Mouse (Mus musculus) cortical plate, adult 2 months (tissue): ENCODE measurements at regions not wholly inside any gene's neighbourhood (a gene's known extent, or its start where the extent isn't known, plus 50 kb on each side); places are given as distances from the start of the nearest gene placed in this dataset.

Experiments
- H3K27ac ChIP-seq: fragments of 200-500 bp; 2 replicates; pipeline ENCODE4 v1.5.1; 2012; ENCODE audit warnings: low read length, control low read depth, inconsistent platforms; ENCODE audit not compliant: insufficient read depth
- H3K4me1 ChIP-seq: fragments of 200-500 bp; 2 replicates; pipeline ENCODE4 v1.6.1; 2011; ENCODE audit warnings: low read length; ENCODE audit not compliant: control insufficient read depth, insufficient read depth
- H3K4me3 ChIP-seq: fragments of 200-500 bp; 2 replicates; pipeline ENCODE4 v1.5.1; 2011; ENCODE audit warnings: mild to moderate bottlenecking, low read length, control low read depth; ENCODE audit not compliant: insufficient read depth
- CTCF ChIP-seq: fragments of 200-500 bp; IDR thresholded peaks from 2 replicates; pipeline ENCODE4 v1.5.1; 2011; ENCODE audit warnings: mild to moderate bottlenecking, control low read depth, low read length; ENCODE audit not compliant: insufficient read depth; ENCODE audit errors: extremely low read depth
- POLR2A ChIP-seq: fragments of 200-500 bp; IDR thresholded peaks from 2 replicates; pipeline ENCODE4 v1.6.1; 2011; ENCODE audit warnings: mild to moderate bottlenecking, low read length, control low read depth; ENCODE audit not compliant: insufficient read depth; ENCODE audit errors: extremely low read depth

DNA sequence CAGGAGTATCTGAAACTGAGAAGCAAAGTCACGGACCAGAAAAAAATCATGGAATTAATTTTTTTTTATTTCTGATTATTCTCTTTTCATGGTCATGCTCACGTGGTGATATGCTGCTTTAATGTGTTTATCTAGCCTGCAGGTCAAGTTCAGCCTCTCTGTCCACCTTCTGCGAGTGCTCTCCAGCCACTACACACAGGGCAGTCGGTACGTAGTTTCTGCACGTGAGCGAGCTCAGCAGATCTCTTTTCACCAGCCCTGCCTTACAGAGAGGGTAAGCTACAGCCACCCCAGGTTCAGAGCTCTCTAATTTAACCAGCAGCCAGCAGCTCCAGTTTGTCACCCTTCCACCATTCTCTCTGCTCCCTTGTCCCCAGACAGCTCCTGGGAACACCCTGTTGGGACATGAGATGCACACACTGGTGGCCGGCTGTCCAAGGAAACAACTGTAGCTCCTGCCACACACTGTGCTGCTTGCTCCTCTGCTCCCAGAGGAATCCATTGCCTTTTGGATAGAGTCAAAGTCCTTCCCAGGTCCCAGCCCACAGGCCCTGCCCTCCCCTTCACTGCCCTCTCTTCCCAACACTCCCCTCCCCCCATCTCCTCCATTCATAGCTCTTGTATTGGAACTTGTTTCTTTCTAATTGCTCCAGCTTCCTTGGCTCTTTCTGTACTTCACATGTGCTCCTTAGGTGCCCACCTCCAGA lies 97.7 kb upstream of the Sall1 start:
- no peaks in the 10 kb centered on the region for H3K4me1 ChIP-seq
- TF ChIP-seq CTCF, result no peak
- H3K4me3 ChIP-seq, result no peak overlapping the region
- H3K27ac ChIP-seq, result 0 out of 2 replicates have a peak overlapping the region, but pooled peaks have one; percentile 83

- H3K4me1 ChIP-seq, result no peaks in the 10 kb centered on the region
- H3K4me3 ChIP-seq, result no peak overlapping the region
- H3K27ac ChIP-seq, result no peak overlapping the region
- TF ChIP-seq POLR2A, result no peak
- TF ChIP-seq CTCF, result no peak
These were observed 95.9 kb upstream of the Sall1 start for GRCm38 (mm10) chr8:89139876-89140275.

DNA sequence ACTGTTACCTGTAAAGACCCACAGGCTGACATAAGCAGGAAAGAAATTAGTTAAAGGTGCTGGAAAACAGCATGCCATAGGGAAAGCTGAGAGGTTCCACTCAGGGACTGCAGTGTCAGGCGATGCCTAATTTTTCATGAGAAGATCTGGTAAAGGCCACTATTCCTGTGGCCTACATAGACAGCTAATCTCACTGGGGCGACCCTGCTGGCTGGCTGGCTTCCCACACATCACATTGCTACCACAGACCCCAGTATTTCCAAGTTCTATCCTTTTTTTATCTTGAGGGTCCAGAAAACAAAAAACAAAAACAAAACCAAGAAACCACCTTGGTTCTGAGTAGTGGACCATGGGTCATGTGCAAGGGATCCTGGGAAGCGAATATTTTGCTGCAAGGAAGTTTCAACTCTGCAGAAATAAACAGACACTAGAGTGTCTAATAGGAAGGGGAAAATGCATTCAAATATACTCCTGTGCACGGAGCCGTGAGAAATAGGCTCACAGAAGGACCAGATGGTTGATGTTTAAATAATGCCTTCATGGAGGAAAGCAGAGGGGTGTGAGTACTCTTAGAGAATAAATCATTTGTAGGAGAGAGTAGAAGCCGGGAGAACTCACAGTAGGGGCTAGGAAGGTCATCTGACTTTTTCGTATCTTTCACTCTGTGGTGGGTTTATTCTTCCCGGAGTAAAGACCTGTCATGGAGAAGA lies 94.6 kb upstream of the Sall1 start:
- Histone ChIP-seq H3K27ac (no peak overlapping the region), H3K4me3 (no peak overlapping the region), H3K4me1 (no peaks in the 10 kb centered on the region)
- no peak for TF ChIP-seq CTCF
- TF ChIP-seq POLR2A, result no peak

DNA sequence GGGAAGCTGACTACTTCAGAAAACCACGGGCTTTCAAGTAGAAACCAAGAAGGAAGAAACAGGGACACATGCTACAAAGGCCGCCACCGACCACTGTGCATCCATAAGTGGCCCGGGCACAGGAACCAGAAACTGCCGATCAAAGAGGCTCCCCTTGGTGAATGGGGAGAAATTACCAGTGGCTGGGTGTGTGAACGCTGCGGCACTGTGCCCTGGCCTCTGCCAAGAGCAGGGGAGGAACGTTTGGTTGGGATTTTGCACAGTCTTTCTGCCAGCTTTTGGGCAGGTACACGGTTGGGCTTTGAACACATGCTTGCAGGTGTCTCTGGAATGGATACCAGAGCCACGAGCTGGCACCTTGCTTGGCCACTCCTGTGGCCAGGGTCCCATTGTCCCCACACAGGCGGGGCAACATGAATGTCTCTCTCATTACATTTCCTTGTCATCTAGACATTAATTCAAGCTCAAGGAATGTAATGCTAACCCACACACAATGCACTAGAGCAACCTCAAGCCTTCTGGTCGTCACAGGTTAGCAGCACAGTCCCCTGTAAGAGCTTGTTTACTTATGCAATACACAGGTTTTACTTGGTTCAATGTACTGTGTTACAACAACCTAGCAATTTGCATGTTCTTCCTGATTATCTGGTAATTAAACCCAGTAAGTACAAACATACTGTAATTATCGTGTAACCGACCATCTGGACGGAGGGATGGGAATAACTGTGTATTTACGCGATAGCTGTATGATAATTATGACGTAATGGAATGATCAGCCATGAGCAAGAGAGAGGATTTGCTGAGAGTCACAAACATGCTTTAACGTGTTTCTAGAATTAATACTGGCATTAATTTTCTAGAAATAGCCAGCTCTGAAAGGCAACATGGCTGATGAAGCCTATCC lies 90.9 kb upstream of the Sall1 start:
- Histone ChIP-seq H3K4me3 (no peak overlapping the region), H3K4me1 (no peaks in the 10 kb centered on the region), H3K27ac (no peak overlapping the region)
- TF ChIP-seq CTCF, result no peak
- TF ChIP-seq POLR2A, result no peak

GRCm38 (mm10) chr8:89134058-89134457 lies 90.1 kb upstream of the Sall1 start:
- TF ChIP-seq POLR2A, result no peak
- TF ChIP-seq CTCF, result no peak
- H3K27ac ChIP-seq, result no peak overlapping the region
- no peaks in the 10 kb centered on the region for H3K4me1 ChIP-seq
- H3K4me3 ChIP-seq, result no peak overlapping the region

DNA sequence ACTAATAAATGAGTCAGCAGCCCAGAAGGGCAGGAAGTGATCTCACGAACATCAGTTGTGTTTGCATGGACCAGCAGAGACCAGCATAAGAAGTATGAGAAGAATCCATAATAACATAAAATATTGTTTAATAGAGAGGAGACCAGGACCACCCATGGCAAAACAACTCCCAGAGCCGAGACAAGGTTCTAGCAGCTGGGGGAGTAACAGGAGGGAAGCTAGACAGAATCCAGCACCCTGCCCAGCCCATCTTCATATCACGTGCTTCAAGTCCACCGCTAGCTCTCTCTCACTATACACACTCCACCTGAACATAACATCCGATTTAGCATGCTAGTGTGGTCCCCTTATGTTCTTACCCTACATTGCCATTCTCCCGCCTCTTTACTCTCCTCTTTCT lies 77.1 kb upstream of the Sall1 start:
- no peak overlapping the region for H3K27ac ChIP-seq
- no peak for TF ChIP-seq CTCF
- no peak for TF ChIP-seq POLR2A
- H3K4me1 ChIP-seq, result no peaks in the 10 kb centered on the region
- no peak overlapping the region for H3K4me3 ChIP-seq

DNA sequence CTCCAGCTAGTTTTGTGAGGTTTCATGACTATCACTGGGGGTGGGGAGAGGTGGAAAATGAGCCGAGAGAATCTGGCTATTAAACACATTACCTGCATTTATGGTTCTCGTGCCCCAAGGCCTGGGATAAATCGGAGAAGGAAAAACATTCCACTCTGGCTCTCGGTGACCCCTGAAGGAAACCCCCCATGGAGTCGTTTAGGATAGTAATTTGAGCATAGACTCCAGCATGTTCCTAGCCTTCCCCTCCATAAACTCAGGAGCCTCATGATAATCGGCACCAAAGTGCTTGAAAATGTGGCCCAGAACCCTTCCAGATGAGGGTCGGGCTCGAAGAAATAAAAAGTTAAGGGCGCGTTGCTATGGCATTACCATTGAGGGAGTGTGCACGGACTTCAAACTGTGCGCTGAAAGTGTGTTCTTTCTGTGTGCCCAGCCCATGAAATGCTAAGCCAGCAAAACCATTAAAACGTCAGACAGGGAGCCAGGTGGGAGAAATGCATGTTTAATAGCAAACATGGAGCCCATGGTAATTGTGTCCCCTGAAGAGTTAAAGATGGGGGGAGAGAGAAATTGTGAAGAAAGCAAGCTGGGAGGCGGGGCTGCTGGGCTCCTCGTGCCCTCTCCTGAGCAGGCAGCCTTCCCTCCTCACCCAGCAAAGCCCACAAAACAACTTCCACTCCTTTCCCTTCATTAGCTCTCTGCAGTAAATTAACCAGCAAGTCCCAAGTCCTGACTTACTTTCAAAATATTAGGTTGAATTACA lies 64.1 kb upstream of the Sall1 start:
- Histone ChIP-seq H3K27ac (no peak overlapping the region), H3K4me1 (no peaks in the 10 kb centered on the region), H3K4me3 (no peak overlapping the region)
- no peak for TF ChIP-seq CTCF
- no peak for TF ChIP-seq POLR2A

DNA sequence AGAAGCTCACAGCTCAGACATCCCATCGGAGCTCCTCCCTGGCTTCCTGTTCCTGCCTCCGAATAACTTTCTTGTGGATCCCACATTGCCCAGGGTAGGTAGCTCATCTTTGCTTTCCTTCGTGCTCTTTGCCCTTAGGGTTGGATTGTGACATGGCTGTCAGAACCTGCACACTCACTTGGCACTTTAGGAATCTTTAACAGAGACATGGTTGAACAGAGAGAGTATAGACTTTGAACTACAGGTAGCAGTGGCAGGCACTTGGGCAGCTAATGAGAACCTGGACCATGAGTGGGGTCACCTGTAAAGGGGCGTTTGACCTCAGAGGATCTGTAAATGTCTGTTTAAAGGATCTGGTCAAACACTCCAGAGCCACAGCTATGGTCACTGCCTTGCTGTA lies 62.4 kb upstream of the Sall1 start:
- no peak overlapping the region for H3K4me3 ChIP-seq
- no peaks in the 10 kb centered on the region for H3K4me1 ChIP-seq
- H3K27ac ChIP-seq, result no peak overlapping the region
- TF ChIP-seq CTCF (no peak), POLR2A (no peak)

- Histone ChIP-seq H3K27ac (no peak overlapping the region), H3K4me3 (no peak overlapping the region), H3K4me1 (no peaks in the 10 kb centered on the region)
- TF ChIP-seq CTCF, result no peak
- no peak for TF ChIP-seq POLR2A
These were observed 53.4 kb upstream of the Sall1 start for GRCm38 (mm10) chr8:89097396-89097795.
